ENCODE assay signal across 9 mouse cellular contexts in the genomic region with DNA sequence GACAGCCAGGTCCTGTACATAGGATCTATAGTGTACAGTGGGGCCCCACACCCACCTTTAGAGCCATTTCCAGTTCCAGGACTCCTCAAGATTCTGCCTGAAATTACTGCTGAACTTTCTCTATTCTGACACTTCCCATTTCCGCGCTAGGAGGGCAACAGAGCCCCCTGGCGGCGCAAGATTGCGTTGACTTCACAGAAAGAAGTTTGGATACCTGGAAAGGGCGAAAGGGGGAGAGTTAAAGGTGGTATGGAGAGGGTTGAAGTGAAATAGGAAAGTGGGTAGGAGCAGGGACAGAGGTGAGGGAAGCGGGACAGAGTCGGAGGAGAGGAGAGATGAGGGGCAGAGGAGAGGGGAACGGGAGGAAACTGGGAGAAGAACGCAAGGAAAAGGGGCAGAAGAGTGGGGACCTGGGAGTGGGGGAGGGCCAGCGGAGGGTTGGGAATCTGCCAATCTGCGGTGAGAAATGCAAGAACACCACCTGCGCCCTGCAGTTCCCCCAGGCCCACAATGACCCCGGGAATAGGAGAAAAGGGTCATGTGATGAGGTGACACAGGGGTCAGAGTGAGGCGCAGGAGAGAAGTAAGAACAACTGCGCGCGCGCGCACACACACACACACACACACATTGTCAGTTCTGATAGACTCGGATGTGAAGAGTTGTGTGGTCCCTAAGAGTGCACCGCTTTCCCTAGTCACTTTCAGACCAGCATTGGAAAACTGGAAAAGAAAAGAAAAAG.
A peak's percentile ranks its signal among the peaks of the same experiment; 100 is the strongest.
DNase-seq lines count a peak whose midpoint lies in the region; ATAC-seq and TF ChIP-seq lines count a peak whose summit lies in the region.
"Had no signal": no experiment of that assay in that cellular context is flagged by ENCODE, and none has a peak within 500 bp of the region (broad histone marks: within the 10 kb centered on the region; RNA-seq: fewer than 3 reads in every experiment).

No protein-coding gene starts in this region.

- H3K27ac ChIP-seq in embryonic fibroblast, embryonic 13.5 days (ENCODE audit: insufficient read depth, low read length) = no peak overlapping the region
- H3K27ac ChIP-seq: macrophage had no signal

- peak; percentile 59; the same call in 1 of the 2 replicates for TF ChIP-seq CTCF in embryonic fibroblast, embryonic 13.5 days (IDR thresholded peaks at IDR 0.05; ENCODE audit: borderline replicate concordance, insufficient read depth, low read length)

- intact Hi-C loops in heart, postnatal 36 days (cut with DNase I) = loop anchor here (10.0 kb wide), 1 partner anchor 1037 kb away; no protein-coding TSS in a partner anchor
- intact Hi-C loops in left cerebral cortex, postnatal 14 days (cut with DNase I) = no loop called here

- H3K4me3 ChIP-seq in embryonic fibroblast, embryonic 13.5 days (ENCODE audit: insufficient read depth, low read length) = no peak overlapping the region

- TF ChIP-seq POLR2A in embryonic fibroblast, embryonic 13.5 days (IDR thresholded peaks at IDR 0.05; ENCODE audit: low read depth, low read length) = no peak

- DNase-seq in cerebellum, adult 18-20 months = peak; percentile 62 to 81
- peak; percentile 57 to 65 for DNase-seq in adrenal gland, postnatal 36 days
- DNase-seq in heart, postnatal 36 days = peak; percentile 28 to 70
- peak; percentile 35 to 72 for DNase-seq in left cerebral cortex, postnatal 14 days (ENCODE audit: low spot score in 2 of 2)
- DNase-seq in mesoderm, embryonic 11.5 days (ENCODE audit: low read depth, low spot score) = peak; percentile 60
- DNase-seq in spleen, postnatal 4 days (ENCODE audit: low spot score in 2 of 2) = peak; percentile 31 to 74

- ATAC-seq in cerebellum, adult (ENCODE audit: insufficient number of reproducible peaks, low FRiP score, low TSS enrichment) = no peak

- no peaks in the 10 kb centered on the region for H3K4me1 ChIP-seq in embryonic fibroblast, embryonic 13.5 days (ENCODE audit: control insufficient read depth, insufficient read depth, low read length)
